Mouse (Mus musculus) myocyte (in vitro differentiated cells): ENCODE results near the gene Syn3.

Source experiments
- MAX ChIP-seq: IDR thresholded peaks from one replicate; pipeline ENCODE4 v1.6.1; 2011; ENCODE audit warnings: low read depth, mild to moderate bottlenecking, control low read depth
- MYOD1 ChIP-seq, 3 experiments: IDR thresholded peaks; one replicate each; pipeline ENCODE4 v1.6.1; 2011; ENCODE audit warnings: control low read depth in 2 of 3, low read depth in 2 of 3, mild to moderate bottlenecking in 2 of 3, moderate library complexity in 1 of 3; ENCODE audit not compliant: insufficient read length in 2 of 3, control insufficient read depth in 1 of 3
- POLR2A ChIP-seq: IDR thresholded peaks from one replicate; pipeline ENCODE4 v1.6.1; 2011; ENCODE audit warnings: low read depth, mild to moderate bottlenecking, control low read depth, moderate library complexity; ENCODE audit not compliant: insufficient read length
- POLR2AphosphoS2 ChIP-seq: IDR thresholded peaks from one replicate; pipeline ENCODE4 v1.6.1; 2011; ENCODE audit warnings: low read depth, control low read depth; ENCODE audit not compliant: insufficient read length
- SRF ChIP-seq: IDR thresholded peaks from one replicate; pipeline ENCODE4 v1.6.1; 2011; ENCODE audit warnings: low read depth; ENCODE audit not compliant: control insufficient read depth, insufficient read length
- TCF12 ChIP-seq: IDR thresholded peaks from one replicate; pipeline ENCODE4 v1.6.1; 2011; ENCODE audit warnings: mild to moderate bottlenecking, control low read depth; ENCODE audit not compliant: poor library complexity, insufficient read depth, severe bottlenecking
- USF1 ChIP-seq: IDR thresholded peaks from one replicate; pipeline ENCODE4 v1.6.1; 2011; ENCODE audit warnings: low read depth, mild to moderate bottlenecking, control low read depth, moderate library complexity

DNA sequence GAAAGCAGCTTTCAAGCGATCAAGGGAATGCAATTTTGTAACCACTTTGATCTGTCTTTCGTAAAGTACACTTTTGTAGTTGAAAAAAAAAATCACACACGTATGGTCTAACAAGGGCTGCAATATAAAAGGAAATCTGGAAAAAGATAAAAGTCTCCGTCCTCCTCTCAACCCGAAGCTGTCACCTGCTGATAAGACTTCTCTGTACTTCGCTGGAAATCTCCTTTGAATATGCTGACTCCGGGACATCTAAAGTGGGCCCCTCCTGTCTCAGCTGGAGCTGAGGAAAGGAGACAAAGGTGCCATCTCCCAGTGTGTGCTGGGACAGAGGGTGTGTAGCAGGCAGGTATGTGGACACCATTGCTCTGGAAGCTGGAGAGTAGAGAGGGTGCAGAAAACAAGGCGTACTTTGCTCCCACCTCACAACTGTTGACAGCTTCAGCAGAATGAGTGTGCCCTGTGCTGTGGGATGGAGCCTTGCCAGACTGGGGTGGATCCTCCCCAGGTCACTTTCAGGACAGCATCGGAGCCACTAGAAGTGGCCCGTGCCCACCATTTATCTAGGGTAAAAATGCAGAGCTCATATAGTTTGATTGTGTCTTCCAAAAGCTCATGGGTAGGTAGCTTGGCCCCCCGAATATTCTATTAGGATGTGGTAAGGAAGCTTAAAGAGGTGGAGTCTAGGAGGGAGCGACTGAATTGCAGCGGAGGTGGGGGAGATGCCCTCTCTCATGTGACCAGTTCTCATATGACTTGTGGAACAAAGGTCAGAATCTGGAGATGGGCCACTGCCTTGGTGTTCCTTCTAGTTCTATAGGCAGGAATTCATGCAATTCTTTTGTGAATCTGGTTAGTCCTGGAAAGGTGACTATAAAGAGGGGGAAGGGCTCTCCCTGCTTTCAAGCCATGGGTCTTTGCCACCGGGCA, 405.3 kb downstream of the Syn3 start:
- TF ChIP-seq POLR2A (no peak), POLR2AphosphoS2 (no peak), MYOD1 (IDR thresholded peaks at IDR 0.05; ENCODE audit: control insufficient read depth in 1 of 3, insufficient read length in 2 of 3, low read depth in 2 of 3) (no peak), SRF (no peak), USF1 (no peak), MAX (no peak), TCF12 (no peak)
